Mouse (Mus musculus): Measurements from ENCODE around the gene Actr5.

Actr5 gene

DNA sequence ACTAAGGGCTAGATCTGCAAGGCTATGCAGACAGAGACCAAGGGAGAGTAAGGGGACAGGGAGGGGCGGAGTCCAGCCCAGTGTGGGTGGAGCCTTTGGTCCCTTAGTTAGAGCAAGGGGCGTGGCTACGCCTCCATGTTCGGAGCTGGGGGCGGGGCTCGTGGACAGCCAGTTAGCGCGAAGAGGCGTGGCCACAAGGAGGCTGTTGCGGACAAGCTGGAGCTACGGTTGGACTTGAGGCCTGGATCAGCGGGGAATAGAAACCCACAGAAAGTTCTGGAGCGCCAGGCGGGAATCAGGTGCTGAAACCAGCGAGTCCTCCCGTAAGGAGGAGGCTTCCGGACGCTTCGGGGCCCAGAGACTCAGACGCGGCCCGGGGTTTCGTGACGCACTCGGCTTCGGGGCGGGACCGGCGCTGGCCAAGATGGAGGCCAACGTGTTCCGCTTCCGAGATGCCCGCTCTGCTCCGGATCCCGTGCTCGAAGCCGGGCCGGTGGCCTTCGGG, at the start of gene Actr5:
Gene Actr5, plus strand, starts transcription at position 171 of the 505 bp plus-strand sequence.
- peak; percentile 85 for DNase-seq (ENCODE audit: low read depth, low spot score)

DNA sequence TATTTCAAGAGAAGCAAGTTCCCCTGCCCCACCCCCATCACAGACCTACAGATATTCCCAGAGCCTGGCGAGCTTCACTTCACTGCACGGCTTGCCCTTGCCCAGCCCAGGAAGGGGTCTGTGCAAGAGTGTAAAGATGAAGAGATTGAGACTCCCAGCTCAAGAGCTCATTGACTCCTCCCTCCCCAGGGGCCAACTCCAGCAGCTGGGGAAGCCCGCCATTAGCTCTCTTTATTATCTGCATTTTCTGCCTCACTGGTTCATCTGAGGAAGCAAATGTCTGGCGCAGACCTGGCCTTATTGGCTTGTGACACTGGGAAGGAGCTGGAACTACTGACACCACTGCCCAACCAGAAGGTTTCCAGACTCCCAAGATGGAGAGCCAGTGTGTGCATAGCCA, 44.7 kb upstream of the Actr5 start:
- no peak for DNase-seq (ENCODE audit: low read depth, low spot score)

GRCm38 (mm10) chr2:158584621-158585358, 39.9 kb upstream of the Actr5 start:
- DNase-seq (ENCODE audit: low read depth, low spot score): no peak

GRCm38 (mm10) chr2:158588524-158589271, 36.0 kb upstream of the Actr5 start:
- DNase-seq (ENCODE audit: low read depth, low spot score): no peak

GRCm38 (mm10) chr2:158590495-158590894, 34.2 kb upstream of the Actr5 start:
- DNase-seq (ENCODE audit: low read depth, low spot score): no peak

GRCm38 (mm10) chr2:158591286-158591685, 33.4 kb upstream of the Actr5 start:
- no peak for DNase-seq (ENCODE audit: low read depth, low spot score)

DNA sequence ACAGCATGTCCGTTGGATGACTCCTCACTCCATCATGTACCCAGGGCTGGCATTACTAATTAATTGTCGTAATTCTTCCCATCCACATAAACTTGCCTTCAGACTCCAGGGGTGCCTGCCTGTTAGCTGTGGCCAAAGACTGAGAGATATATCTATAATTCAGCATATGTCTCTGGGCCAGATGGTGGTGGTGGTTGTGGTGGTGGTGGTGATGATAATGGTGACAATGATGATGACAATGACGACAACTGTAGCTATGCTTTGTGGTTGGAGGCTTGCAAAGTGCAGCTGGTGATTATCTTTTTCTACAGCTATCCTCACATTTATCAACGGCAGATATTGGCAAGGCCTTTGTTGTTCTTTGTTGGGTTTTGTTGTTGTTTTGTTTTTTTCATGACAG, 31.3 kb upstream of the Actr5 start:
- no peak for DNase-seq (ENCODE audit: low read depth, low spot score)

GRCm38 (mm10) chr2:158595103-158595502, 29.6 kb upstream of the Actr5 start:
- DNase-seq (ENCODE audit: low read depth, low spot score): no peak

- no peak for DNase-seq (ENCODE audit: low read depth, low spot score)
Observed at GRCm38 (mm10) chr2:158595577-158595976, 29.1 kb upstream of the Actr5 start.

DNA sequence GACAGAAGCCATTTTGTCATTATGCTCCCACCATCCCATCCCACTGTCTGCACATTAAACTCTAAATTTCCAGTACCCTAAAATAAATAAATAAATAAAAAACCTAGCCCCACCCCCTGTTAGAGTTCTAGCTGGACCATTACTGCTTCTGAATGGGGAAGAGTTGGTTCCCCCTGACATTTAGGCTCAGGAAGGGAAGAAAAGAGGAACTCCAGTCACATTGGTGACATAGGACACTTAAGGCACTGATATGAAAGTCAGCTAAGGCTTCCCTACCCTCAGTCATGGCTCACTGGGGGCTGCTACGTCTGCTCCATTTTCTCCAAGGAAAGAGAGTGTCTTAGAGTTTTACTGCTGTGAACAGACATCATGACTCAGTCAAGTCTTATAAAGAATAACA, 27.9 kb upstream of the Actr5 start:
- no peak for DNase-seq (ENCODE audit: low read depth, low spot score)

GRCm38 (mm10) chr2:158600517-158600916, 24.2 kb upstream of the Actr5 start:
- DNase-seq (ENCODE audit: low read depth, low spot score): no peak

- no peak for DNase-seq (ENCODE audit: low read depth, low spot score)
Observed at GRCm38 (mm10) chr2:158601326-158601725, 23.4 kb upstream of the Actr5 start.

GRCm38 (mm10) chr2:158602663-158603062, 22.0 kb upstream of the Actr5 start:
- no peak for DNase-seq (ENCODE audit: low read depth, low spot score)

- no peak for DNase-seq (ENCODE audit: low read depth, low spot score)
Observed at GRCm38 (mm10) chr2:158606511-158606964, 18.1 kb upstream of the Actr5 start.

GRCm38 (mm10) chr2:158609681-158610080, 15.0 kb upstream of the Actr5 start:
- DNase-seq (ENCODE audit: low read depth, low spot score): no peak

- DNase-seq (ENCODE audit: low read depth, low spot score): no peak
Observed at GRCm38 (mm10) chr2:158610488-158611325, 14.0 kb upstream of the Actr5 start, which contains the start of gene Slc32a1. Gene Slc32a1, plus strand, starts transcription at chr2:158610767.

GRCm38 (mm10) chr2:158611326-158611719, 13.4 kb upstream of the Actr5 start:
- DNase-seq (ENCODE audit: low read depth, low spot score): no peak

GRCm38 (mm10) chr2:158611726-158612670, 12.7 kb upstream of the Actr5 start:
- no peak for DNase-seq (ENCODE audit: low read depth, low spot score)

GRCm38 (mm10) chr2:158612671-158613250, 11.9 kb upstream of the Actr5 start:
- peak; percentile 64 for DNase-seq (ENCODE audit: low read depth, low spot score)

Measured in retina, adult 2 months (tissue).